Mouse (Mus musculus) megakaryocyte, embryonic 14.5 days (primary cell): ENCODE data around the gene Pth2. TPM values are rescaled to one million over a fixed set of nuclear protein-coding genes. Genes with fewer than 3 reads are reported as not detected.
"Not testable (repeated sequence)": the region's sequence is repeated elsewhere in the genome, so short reads cannot be mapped to it uniquely, and the experiment has no call there.

Source experiments
- H3K27me3 ChIP-seq: replicated peaks from 2 replicates; pipeline ENCODE3; 2012; ENCODE audit warnings: inconsistent platforms
- H3K36me3 ChIP-seq: replicated peaks from 2 replicates; pipeline ENCODE3; 2012; ENCODE audit warnings: low read length, inconsistent platforms, mixed read lengths
- H3K4me1 ChIP-seq: 2 replicates; pipeline ENCODE4 v1.6.1; 2012; ENCODE audit warnings: inconsistent platforms
- H3K4me3 ChIP-seq: replicated peaks from 2 replicates; pipeline ENCODE3; 2012; ENCODE audit warnings: moderate library complexity, mild to moderate bottlenecking, inconsistent platforms
- H3K9me3 ChIP-seq: 2 replicates; pipeline ENCODE4 v1.6.1; 2012; ENCODE audit warnings: inconsistent platforms
- FLI1 ChIP-seq: IDR thresholded peaks from 2 replicates; pipeline ENCODE4 v1.6.1; 2012; ENCODE audit warnings: low read length, inconsistent platforms, mixed read lengths
- GATA1 ChIP-seq: IDR thresholded peaks from 3 replicates; pipeline ENCODE4 v1.6.1; 2012; ENCODE audit warnings: mixed read lengths, low read length, inconsistent platforms, borderline replicate concordance
- polyA plus RNA-seq: library from polyadenylated mRNA; stranded (reverse); fragments of >175 nt; gene quantifications from 2 replicates; pipeline ENCODE4 v1.2.3, GENCODE M21; 2012; ENCODE audit warnings: low replicate concordance; ENCODE audit not compliant: insufficient read depth

The Pth2 gene
- polyA plus RNA-seq, 1 experiment = not detected

DNA sequence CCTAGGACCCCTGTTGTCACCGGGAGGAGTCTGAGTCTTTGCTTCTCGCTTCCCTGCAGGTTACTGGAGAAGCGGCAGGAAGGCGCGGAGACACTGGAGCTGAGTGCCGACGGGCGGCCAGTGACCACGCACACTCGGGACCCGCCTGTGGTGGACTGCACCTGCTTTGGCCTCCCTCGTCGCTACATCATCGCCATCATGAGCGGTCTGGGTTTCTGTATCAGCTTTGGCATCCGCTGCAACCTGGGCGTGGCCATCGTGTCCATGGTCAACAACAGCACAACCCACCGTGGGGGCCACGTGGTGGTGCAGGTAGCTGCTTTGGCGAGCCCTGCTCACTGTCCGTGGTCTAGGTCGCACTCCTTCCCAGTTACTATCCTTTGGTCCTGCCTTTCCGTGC lies 12.1 kb upstream of the Pth2 start:
- Histone ChIP-seq H3K27me3 (peaks cover 95% of the 10 kb centered on the region), H3K4me1 (peaks cover 28% of the 10 kb centered on the region), H3K9me3 (peaks cover 55% of the 10 kb centered on the region), H3K36me3 (peaks cover 4% of the 10 kb centered on the region), H3K4me3 (peak overlapping the region; percentile 62)
- TF ChIP-seq FLI1 (no peak), GATA1 (no peak)

DNA sequence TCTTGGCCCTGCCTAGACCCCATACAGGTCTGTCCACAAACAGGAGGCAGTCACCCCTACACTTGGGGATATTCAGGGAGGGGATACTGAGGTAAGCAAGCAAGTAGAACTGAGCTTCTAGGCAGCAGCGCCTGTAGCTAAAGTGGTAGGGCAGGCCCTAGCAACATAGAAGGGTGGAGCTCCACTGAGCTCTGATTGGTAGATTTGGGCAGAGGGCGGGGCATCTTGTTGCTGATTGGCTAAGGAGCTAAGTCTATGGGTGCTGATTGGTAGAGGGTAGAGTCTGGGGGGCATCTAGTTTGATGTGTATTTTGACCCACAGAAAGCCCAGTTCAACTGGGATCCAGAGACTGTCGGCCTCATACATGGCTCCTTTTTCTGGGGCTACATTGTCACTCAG lies 11.3 kb upstream of the Pth2 start:
- Histone ChIP-seq H3K36me3 (peaks cover 4% of the 10 kb centered on the region), H3K27me3 (peaks cover 91% of the 10 kb centered on the region), H3K4me3 (no peak overlapping the region), H3K9me3 (peaks cover 55% of the 10 kb centered on the region), H3K4me1 (peaks cover 24% of the 10 kb centered on the region)
- TF ChIP-seq FLI1 = no peak
- TF ChIP-seq GATA1 = no peak

DNA sequence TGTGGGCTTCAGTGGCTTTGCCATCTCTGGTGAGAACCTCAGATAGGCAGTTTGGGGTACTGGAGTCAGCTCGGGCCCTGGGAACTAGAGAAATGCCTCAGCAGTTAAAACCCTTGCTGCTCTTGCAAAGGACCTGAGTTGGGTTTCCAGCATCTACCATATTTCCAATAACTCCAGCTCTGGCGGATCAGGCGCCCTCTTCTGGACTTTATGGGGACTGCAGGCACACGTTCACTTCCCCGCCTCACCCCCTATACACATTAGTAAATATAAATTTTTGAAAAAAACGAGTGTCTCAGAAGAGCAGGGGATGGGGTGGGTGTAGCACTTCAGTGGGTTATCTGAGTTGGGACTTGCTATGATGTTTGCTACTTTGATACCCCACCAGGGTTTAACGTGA lies 7.8 kb upstream of the Pth2 start:
- Histone ChIP-seq H3K4me3 (peak overlapping the region; percentile 14), H3K36me3 (peaks cover 4% of the 10 kb centered on the region), H3K4me1 (peaks cover 36% of the 10 kb centered on the region), H3K9me3 (peaks cover 48% of the 10 kb centered on the region), H3K27me3 (peaks cover 92% of the 10 kb centered on the region)
- TF ChIP-seq FLI1 (no peak), GATA1 (no peak)

DNA sequence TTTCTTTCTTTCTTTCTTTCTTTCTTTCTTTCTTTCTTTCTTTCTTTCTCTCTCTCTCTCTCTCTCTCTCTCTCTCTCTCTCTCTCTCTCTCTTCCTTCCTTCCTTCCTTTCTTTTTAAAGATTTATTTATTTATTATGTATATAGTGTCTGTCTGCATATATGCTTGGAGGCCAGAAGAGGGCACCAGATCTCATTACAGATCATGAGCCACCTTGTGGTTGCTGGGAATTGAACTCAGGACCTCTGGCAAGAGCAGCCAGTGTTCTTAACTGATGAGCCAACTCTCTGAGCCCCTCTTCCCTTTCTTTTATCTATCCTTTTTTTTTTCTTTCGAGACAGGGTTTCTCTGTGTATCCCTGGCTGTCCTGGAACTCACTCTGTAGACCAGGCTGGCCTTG lies 7.0 kb upstream of the Pth2 start:
- Histone ChIP-seq H3K9me3 (peaks cover 41% of the 10 kb centered on the region), H3K27me3 (peaks cover 92% of the 10 kb centered on the region), H3K4me1 (peaks cover 30% of the 10 kb centered on the region)
- not testable (repeated sequence) for H3K36me3 ChIP-seq, H3K4me3 ChIP-seq

DNA sequence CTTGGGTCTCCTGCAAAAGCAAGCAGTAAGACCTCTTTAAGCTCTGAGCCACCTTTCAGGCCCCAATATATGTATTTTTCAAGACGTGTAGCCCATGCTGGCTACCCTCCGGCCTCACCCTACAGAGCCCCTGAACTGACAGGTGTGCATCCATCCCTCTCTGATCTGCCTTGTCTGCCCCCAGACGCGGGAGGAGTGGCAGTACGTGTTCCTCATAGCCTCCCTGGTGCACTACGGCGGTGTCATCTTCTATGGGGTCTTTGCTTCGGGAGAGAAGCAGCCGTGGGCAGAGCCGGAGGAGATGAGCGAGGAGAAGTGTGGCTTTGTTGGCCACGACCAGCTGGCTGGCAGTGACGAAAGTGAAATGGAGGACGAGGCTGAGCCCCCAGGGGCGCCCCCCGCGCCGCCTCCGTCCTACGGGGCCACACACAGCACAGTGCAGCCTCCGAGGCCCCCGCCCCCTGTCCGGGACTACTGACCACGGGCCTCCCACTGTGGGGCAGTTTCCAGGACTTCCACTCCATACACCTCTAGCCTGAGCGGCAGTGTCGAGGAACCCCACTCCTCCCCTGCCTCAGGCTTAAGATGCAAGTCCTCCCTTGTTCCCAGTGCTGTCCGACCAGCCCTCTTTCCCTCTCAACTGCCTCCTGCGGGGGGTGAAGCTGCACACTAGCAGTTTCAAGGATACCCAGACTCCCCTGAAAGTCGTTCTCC lies 6.1 kb upstream of the Pth2 start:
- TF ChIP-seq GATA1 (no peak), FLI1 (no peak)
- no peaks in the 10 kb centered on the region for H3K36me3 ChIP-seq
- peaks cover 28% of the 10 kb centered on the region for H3K4me1 ChIP-seq
- peaks cover 92% of the 10 kb centered on the region for H3K27me3 ChIP-seq
- peak overlapping the region; percentile 68 for H3K4me3 ChIP-seq
- peaks cover 31% of the 10 kb centered on the region for H3K9me3 ChIP-seq

DNA sequence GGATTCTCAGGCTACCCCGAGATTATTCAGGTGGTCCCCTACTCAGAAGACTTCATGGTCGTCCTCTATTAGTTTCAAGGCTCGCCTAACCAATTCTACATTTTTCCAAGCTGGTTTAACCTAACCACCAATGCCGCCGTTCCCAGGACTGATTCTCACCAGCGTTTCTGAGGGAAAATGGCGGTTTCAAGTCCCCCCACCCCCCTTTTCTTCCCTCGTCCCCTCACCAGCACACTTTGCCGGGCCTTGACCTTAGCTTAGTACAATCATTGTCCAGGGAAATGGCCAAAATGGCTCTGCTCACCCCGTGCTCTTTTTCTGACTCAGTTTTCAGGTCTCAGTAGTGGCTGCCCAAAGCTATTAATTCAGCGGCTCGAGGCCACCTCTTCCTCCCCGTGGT lies 5.4 kb upstream of the Pth2 start:
- Histone ChIP-seq H3K9me3 (peaks cover 24% of the 10 kb centered on the region), H3K4me1 (peaks cover 28% of the 10 kb centered on the region), H3K27me3 (peaks cover 92% of the 10 kb centered on the region), H3K4me3 (no peak overlapping the region), H3K36me3 (no peaks in the 10 kb centered on the region)
- no peak for TF ChIP-seq FLI1
- no peak for TF ChIP-seq GATA1

DNA sequence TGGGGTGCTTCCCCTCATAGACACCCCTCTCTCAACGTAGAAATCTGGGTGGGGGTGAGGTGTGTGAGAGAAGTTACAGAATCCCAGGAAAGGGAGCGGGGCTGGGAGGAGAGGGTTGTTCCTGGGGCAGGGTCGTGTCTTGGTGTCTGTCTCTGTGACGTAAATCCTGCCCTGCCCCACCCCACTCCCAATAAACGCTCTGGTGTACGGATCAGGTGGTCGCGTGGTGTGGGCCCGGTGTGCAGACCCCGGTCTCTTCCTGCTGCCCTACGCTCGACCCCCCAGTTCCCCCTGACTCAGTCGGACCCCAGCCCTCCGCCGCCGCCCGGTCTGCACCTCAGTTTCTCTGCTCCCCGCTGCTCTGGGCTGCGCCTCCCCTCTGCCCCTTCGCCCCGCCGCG lies 4.9 kb upstream of the Pth2 start:
- no peak overlapping the region for H3K4me3 ChIP-seq
- peaks cover 92% of the 10 kb centered on the region for H3K27me3 ChIP-seq
- no peaks in the 10 kb centered on the region for H3K36me3 ChIP-seq
- TF ChIP-seq GATA1 = no peak
- no peak for TF ChIP-seq FLI1
- peaks cover 19% of the 10 kb centered on the region for H3K9me3 ChIP-seq
- peaks cover 28% of the 10 kb centered on the region for H3K4me1 ChIP-seq

DNA sequence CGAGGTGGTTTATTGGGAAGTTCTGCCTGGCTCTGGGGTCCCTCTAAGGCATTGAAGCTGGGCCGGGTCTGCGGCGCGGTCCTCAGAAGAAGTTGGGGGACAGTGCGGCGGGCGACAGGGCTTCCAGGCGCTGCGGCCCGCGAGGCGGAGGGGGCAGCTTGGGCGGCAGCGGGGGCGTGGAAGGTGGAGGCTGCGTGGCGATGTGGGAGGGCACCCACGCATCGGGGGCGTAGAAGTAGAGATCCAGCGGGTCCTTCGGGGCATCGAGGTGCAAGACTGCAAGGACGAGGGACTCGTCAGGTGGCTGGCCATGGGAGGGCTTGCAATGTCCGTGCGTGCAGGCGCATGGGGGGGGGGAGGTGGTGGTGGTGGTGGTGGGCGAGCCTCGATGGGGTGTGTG lies 4.4 kb upstream of the Pth2 start:
- peaks cover 32% of the 10 kb centered on the region for H3K4me1 ChIP-seq
- no peak overlapping the region for H3K4me3 ChIP-seq
- TF ChIP-seq FLI1 (no peak), GATA1 (no peak)
- peaks cover 92% of the 10 kb centered on the region for H3K27me3 ChIP-seq
- no peaks in the 10 kb centered on the region for H3K36me3 ChIP-seq
- peaks cover 17% of the 10 kb centered on the region for H3K9me3 ChIP-seq

DNA sequence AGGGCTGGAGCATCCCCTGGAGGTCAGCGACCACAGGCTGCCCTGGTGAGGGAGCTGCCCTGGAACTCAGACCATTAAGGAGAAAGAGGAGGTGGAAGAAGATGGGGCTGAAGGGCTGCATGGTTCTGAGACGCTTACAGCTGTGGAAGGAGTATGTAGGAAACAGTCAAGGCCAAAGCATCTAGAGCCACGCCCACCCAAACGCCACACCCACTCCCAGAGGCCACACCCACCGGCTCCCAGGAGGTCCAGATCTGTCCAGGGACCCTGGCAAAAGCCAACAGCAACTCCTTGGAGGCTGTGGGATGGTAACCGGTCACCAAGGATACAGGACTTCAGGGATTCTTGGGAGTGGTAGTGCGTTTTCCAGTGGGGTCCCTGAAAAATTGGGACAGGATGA lies 2.2 kb upstream of the Pth2 start:
- Histone ChIP-seq H3K36me3 (no peaks in the 10 kb centered on the region), H3K9me3 (no peaks in the 10 kb centered on the region), H3K4me1 (peaks cover 51% of the 10 kb centered on the region), H3K27me3 (peaks cover 95% of the 10 kb centered on the region), H3K4me3 (no peak overlapping the region)
- TF ChIP-seq GATA1 = no peak
- no peak for TF ChIP-seq FLI1

DNA sequence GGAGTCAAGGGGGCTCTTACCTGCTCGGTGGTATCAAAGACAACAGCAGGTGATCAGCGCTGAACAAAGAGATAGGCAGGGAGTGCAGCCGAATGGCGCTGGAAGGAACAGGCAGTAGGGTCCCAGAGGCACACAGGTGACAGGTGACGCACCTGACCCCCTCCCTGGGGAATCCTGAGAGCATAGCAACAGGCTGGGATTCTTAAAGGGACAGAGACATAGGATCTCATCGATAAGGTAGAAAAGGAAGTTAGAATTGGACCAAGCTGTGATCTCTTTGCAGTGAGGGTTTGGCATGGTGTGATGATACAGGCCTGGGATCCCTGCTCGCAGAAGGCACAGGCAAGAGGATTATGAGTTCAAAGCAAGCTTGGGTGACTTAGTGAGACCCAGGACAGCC lies 1.3 kb upstream of the Pth2 start, which contains the start of gene Gfy:
Gfy (minus strand) TSS at position 101 of the 400 bp plus-strand sequence.
- Histone ChIP-seq H3K4me1 (peaks cover 56% of the 10 kb centered on the region), H3K27me3 (peaks cover 99% of the 10 kb centered on the region), H3K4me3 (no peak within 1 kb of the TSS), H3K9me3 (no peaks in the 10 kb centered on the region), H3K36me3 (no peaks in the 10 kb centered on the region)
- TF ChIP-seq FLI1 (no peak), GATA1 (no peak)

DNA sequence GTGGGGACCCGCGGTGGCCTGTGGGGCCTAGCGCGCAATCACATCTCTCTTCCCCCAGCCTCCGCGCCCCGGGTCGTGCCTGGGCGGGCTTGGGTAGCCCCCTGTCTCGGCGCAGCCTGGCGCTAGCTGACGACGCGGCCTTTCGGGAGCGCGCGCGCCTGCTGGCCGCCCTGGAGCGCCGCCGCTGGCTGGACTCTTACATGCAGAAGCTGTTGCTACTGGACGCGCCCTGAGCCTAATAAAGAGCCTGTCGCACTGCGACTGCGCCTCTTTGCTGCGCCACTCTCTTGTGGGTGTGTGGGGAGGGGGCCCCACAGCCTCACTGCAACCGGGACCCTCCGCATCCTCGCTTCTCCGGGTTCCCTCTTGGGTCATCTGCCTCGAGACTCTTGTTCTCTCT lies 745 bp downstream of the Pth2 start:
- peaks cover 99% of the 10 kb centered on the region for H3K27me3 ChIP-seq
- H3K4me3 ChIP-seq = peak overlapping the region; percentile 78
- no peaks in the 10 kb centered on the region for H3K9me3 ChIP-seq
- H3K4me1 ChIP-seq = peaks cover 45% of the 10 kb centered on the region
- H3K36me3 ChIP-seq = no peaks in the 10 kb centered on the region
- TF ChIP-seq GATA1 = no peak
- TF ChIP-seq FLI1 = no peak
